Mouse (Mus musculus): ENCODE results near the gene B4galt5. TPM values are rescaled to one million over a fixed set of nuclear protein-coding genes. Genes with fewer than 3 reads are reported as not detected.

B4galt5 gene
- total RNA-seq, 2 experiments from 2014 or later, result 52.4 to 62.5 TPM

- ATAC-seq (ENCODE audit: poor library complexity, severe bottlenecking), result no peak
Observed at GRCm38 (mm10) chr2:167261106-167261505, 87.9 kb downstream of the B4galt5 start.

GRCm38 (mm10) chr2:167257790-167258189, 91.2 kb downstream of the B4galt5 start:
- no peak for ATAC-seq (ENCODE audit: poor library complexity, severe bottlenecking)

- ATAC-seq (ENCODE audit: poor library complexity, severe bottlenecking), result no peak
Observed at GRCm38 (mm10) chr2:167254808-167255207, 94.2 kb downstream of the B4galt5 start.

- ATAC-seq (ENCODE audit: poor library complexity, severe bottlenecking), result no peak
Observed at GRCm38 (mm10) chr2:167254185-167254584, 94.8 kb downstream of the B4galt5 start.

GRCm38 (mm10) chr2:167253476-167253875, 95.5 kb downstream of the B4galt5 start:
- no peak for ATAC-seq (ENCODE audit: poor library complexity, severe bottlenecking)

- no peak for ATAC-seq (ENCODE audit: poor library complexity, severe bottlenecking)
Observed at GRCm38 (mm10) chr2:167252057-167252687, 96.8 kb downstream of the B4galt5 start.

- no peak for ATAC-seq (ENCODE audit: poor library complexity, severe bottlenecking)
Observed at GRCm38 (mm10) chr2:167250736-167251337, 98.1 kb downstream of the B4galt5 start.

- no peak for ATAC-seq (ENCODE audit: poor library complexity, severe bottlenecking)
Observed at GRCm38 (mm10) chr2:167250003-167250735, 98.8 kb downstream of the B4galt5 start.

- ATAC-seq (ENCODE audit: poor library complexity, severe bottlenecking), result no peak
Observed at GRCm38 (mm10) chr2:167249591-167249990, 99.4 kb downstream of the B4galt5 start.

Other genes starting within 250 kb of the B4galt5 start
- gene Kcnb1, start 159.0 kb downstream of the B4galt5 start, total RNA-seq (2015), result 0.07 and 1.6 TPM in 2 replicates
- 0.07 and 0.49 TPM in 2 replicates for gene Kcnb1, start 159.0 kb downstream of the B4galt5 start, total RNA-seq (2017)
- gene Ptgis, start 108.6 kb downstream of the B4galt5 start, total RNA-seq (2015), result not detected in 2 replicates
- not detected in 2 replicates for gene Ptgis, start 108.6 kb downstream of the B4galt5 start, total RNA-seq (2017)
- gene Slc9a8, start 72.5 kb upstream of the B4galt5 start, total RNA-seq (2015), result 19.1 and 27.9 TPM in 2 replicates
- gene Slc9a8, start 72.5 kb upstream of the B4galt5 start, total RNA-seq (2017), result 17.2 and 24.7 TPM in 2 replicates
- 59.7 and 61.7 TPM in 2 replicates for gene Rnf114, start 143.5 kb upstream of the B4galt5 start, total RNA-seq (2015)
- gene Rnf114, start 143.5 kb upstream of the B4galt5 start, total RNA-seq (2017), result 36.3 and 37.8 TPM in 2 replicates
- gene Spata2, start 143.7 kb upstream of the B4galt5 start, total RNA-seq (2015), result 9.0 and 11.3 TPM in 2 replicates
- 6.3 and 10.3 TPM in 2 replicates for gene Spata2, start 143.7 kb upstream of the B4galt5 start, total RNA-seq (2017)
- 0.40 and 1.8 TPM in 2 replicates for gene Snai1, start 189.0 kb upstream of the B4galt5 start, total RNA-seq (2015)
- gene Snai1, start 189.0 kb upstream of the B4galt5 start, total RNA-seq (2017), result 0.40 TPM in 1 of 2 replicates, not detected in the other

Data from megakaryocyte, adult 5-6 weeks (primary cell).